Mouse (Mus musculus) cerebellum, adult 11 months (tissue): Measurements from ENCODE around the gene Ier5l.

Source experiments
- DNase-seq: peaks from one replicate; pipeline ENCODE4 v3.0.0; 2022

The Ier5l gene

GRCm38 (mm10) chr2:30474039-30474438 lies at the start of gene Ier5l:
Ier5l (minus strand) TSS chr2:30474219.
- peak; percentile 57 for DNase-seq

- no peak for DNase-seq
These were observed 49.7 kb upstream of the Ier5l start for GRCm38 (mm10) chr2:30523727-30524126.

DNA sequence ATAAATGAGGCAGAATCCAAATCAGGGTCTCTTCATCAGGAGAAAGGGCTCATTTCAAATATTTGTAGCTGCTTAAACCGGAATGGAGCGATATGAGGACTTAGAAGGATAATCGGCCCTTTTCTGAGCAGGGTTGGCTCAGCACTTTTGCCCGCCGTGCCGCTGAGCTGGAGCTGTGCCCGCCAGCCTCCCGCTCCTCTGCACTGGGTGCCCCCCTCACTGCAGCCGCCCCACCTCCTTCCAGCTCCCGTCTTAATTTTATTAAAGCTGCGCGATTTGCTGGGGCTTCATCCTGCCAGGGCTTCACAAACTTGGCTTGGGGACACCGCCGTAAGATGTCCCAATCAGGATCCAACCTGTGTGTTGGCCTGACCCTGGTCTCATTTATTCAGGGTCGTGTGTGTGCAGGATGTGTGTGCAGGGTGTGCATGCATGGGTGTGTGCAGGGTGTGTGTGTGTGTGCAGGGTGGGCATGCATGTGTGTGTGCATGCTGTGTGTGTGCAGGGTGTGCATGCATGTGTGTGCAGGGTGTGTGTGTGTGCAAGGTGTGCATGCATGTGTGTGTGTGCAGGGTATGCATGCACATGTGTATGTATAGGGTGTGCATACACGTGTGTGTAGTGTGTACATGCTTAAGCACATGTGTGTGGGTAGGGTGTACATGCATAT lies 36.8 kb upstream of the Ier5l start:
- no peak for DNase-seq

- DNase-seq, result no peak
These were observed 33.2 kb upstream of the Ier5l start for GRCm38 (mm10) chr2:30507138-30507727.

DNA sequence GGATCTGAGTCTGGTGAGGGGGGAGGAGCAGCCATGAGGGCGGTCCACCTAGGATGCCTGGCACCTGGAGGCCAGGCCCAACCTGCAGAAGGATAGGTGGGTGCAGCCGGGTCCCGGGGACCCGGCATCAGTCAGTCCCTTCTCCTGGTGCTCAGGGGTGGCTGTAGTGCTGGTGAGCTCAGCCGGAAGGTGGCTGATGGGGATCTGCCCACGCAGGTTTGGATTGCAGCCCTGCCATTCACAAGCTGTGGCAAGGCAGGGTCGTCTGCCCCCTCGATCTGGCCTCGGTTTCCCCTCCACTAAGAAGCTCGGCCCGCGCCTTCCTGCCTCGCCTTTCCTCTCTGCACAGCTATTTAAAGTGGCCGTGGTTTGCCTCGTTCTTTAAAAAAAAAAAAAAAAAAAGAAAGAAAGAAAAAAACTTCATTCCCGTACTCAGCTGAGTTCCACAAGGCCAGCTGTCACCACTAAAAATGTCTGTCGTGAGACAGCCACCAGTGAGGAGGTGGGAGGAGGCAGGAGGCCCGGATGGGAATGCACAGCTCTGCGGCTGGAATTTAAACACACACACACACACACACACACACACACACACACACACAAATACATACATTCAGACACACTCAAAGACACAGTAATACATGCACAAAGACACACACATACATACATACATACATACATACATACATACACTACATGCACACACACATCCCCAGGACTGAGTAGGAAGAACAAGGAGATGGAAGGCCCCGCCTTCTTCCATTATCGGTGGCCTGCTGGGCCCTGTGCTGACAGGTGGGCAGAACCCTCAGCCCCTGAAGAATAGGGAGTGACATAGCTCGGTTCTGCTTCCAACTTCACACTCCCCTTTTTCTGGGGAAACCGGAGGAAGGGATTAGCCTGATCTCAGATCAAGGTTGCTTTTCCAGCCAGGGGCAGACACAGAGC lies 29.9 kb upstream of the Ier5l start:
- DNase-seq, result no peak

DNA sequence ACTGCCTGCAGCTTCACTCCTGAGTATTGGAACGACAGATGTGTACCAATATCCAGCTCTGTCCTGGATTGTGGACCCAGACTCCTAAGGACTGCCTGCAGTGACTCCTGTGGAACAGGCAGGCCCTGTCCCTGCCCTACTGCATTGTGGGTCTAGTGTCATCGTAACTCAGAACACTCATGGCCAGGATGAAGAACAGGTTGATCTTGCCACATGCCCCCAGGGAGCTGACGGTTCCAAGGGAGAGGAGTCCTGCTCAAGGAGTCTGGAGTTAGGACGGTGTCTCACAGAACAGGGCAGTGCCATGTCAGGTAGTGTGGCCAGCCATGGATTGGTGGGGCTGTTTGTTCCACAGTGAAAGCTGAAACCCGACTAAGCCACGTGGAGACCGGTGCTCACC lies 27.7 kb upstream of the Ier5l start:
- DNase-seq, result no peak

DNA sequence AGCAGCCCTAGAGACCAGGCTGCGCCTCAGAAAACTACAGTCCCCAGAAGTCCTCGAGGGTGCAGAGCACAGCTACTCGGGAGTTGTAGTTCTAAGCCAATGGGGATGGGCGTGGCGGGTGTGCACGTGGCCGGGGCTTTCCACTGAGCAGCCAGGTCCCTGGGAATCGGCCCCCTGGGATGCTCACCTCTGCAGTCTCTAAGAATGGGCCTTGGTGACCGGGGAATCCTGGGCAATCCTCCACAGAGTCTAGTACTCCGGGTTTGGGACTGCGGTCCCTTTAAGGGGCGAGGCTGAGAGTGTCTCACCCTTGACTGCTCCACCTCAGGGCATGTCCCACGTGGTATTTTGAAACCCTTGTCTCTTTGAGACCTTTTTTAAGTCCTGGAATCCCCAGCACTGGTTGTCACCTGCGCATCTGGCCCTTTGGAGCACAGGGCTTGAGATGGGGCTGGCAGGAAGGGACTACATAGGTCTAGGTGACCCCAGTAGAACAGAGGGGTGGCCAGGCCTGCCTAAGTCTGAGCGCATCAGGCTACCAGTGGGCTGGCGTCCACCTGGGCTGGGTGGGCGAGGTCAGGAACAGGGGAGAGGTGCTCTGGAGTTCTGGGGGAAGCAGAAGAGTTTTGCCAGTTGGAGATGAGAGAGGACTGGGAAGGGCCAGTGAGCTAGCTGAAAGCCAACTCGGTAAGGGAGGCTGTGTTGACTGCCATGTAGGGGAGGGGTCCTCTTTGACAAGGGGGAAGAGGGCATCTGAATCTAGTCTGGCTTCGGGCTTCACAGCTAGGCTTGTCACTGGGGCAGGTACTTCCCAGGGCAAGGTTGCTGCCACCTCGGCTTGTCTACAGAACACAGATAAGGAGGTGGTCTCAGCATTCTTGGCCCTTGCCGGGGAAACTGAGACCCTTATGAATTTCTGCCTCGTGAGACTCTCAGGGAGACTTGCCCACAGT lies 22.2 kb upstream of the Ier5l start:
- DNase-seq, result peak; percentile 45

GRCm38 (mm10) chr2:30495000-30495908 lies 21.2 kb upstream of the Ier5l start:
- DNase-seq, result no peak

- no peak for DNase-seq
These were observed 16.4 kb upstream of the Ier5l start for GRCm38 (mm10) chr2:30490384-30490783.

DNA sequence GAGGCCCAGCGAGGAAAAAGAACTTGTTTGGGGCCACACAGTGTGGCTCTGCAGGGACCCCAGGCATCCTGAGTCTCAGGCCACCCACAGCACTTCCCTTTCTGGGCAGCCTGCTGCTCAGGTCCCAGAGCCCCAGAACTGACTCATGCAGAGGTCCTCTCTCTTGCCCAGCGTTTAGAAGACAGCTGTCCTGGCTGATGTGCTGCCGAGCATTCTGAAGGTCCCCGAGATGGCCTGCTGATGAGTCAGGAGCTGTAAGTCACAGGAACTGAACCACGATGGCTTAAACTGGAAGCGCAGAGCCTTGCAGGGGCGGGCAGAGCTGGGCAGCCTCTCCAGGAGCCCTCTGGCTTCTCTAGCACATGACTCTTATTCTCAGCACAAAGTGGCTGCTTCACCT lies 13.6 kb upstream of the Ier5l start:
- no peak for DNase-seq

DNA sequence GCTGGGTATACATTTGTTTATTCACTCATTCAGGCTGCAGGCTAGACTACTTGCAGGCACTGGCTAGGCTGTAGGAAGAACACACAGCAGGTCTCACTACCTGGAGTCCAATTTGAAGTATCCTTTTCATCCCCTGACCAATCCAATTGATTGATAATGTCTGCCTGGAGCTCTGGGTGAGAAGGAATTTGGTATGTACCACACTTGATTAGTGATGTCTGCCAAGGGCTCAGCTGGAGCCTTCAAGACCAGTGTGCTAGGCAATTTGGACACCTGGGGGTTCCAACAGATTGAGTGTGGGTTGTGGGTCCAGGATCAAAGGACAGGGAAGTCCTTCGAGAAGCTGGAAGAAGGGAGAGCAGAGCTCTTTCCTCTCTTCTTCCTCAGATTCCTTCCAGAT lies 4.5 kb upstream of the Ier5l start:
- DNase-seq, result no peak

- DNase-seq, result no peak
These were observed 2.2 kb upstream of the Ier5l start for GRCm38 (mm10) chr2:30476241-30476640.

DNA sequence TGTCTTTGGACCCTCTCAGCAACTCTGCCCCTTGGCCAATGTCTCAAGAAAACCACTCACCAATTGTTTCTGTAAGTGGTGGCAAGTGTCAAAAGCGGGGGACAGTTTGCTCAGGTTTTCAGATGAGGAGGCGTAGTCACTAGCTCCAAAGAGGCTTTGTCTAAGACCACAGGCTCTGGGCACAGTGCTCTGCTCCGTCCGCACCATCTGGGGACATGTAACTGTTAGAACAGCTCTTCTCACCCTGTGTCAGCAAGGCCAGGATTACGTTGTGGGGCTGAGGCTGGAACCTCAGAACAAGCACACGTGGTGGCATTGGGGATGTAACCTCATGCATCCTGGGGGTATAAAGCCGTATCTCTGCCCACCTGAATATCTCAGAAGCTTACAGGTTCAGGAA lies 1.4 kb upstream of the Ier5l start:
- DNase-seq, result no peak

DNA sequence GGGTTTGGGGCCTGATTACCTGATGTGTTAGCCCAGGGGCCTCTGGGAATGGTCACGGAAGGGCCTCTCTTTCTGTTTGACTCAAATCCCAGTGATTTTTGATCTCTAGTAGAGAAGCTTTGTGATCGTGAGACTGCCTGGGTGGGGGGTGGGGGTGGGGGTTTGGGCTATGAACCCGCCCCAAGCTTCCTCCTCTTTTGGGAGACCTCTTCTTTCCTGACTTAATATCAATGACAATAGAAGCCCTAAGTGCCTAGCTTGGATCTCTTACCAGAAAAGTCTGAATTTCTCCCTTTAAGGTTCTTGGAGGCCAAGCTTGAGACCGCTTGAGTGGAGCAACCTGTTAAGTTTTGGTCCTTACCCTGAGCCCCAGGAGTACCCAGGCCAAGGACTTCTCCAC lies 757 bp upstream of the Ier5l start:
- no peak for DNase-seq

DNA sequence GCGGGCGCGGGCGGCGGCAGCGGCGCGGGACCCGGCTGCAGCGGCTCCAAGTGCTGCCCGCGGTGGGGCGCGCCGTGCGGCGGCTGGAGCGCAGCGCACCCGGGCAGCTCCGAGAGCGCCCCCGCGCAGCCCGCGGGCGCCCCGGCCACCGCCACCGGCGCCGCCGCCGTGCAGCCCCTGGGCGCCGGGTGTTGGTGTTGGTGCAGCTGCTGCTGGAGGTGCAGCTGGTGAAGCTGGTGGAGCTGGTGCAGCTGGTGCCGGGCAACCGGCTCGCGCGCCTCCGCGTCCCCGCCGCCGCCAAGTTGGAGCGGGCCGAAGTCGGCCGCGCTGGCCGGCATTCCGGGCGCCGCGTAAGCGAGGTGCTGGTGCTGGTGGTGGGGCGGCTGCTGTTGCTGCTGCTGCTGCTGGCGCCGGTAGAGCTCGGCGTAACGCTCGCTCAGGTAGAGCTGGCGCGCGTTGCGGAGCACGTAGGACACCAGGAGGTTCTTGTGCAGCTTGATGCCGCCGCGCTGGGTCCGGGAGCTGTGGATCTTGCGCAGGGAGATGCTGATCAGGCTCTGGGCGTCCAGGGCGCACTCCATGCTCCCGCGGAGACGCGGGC lies 488 bp downstream of the Ier5l start:
- no peak for DNase-seq

DNA sequence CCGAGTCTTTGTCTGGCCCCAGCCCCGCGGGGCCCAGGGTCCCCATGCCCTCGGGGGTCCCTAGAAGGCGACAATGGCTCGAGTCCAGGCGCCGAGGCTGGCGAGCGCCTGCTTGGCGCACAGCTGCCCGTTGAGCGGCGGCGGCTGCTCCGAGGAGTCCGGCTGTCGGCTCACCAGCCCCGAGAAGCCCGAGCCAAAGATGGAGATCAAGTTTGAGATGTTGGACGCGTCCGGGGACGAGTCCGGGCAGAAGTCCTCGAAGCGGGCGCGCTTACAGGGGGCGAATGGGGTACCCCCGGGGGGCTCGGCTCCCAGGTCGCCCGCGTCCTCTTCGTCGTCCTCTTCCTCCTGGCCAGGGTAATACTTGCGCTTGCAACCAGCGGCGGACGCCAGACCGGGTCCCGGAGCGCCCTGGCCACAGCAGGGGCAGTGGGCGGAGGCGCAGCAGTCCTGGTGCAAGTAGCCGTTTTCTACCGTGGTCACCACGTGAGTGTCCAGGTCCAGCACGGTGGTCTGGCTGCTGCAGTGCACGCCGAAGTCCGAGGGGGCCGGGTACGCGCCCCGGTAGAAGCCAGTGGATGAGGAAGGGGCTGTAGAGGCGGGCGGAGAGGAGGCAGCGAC lies 1.2 kb downstream of the Ier5l start:
- DNase-seq, result no peak

DNA sequence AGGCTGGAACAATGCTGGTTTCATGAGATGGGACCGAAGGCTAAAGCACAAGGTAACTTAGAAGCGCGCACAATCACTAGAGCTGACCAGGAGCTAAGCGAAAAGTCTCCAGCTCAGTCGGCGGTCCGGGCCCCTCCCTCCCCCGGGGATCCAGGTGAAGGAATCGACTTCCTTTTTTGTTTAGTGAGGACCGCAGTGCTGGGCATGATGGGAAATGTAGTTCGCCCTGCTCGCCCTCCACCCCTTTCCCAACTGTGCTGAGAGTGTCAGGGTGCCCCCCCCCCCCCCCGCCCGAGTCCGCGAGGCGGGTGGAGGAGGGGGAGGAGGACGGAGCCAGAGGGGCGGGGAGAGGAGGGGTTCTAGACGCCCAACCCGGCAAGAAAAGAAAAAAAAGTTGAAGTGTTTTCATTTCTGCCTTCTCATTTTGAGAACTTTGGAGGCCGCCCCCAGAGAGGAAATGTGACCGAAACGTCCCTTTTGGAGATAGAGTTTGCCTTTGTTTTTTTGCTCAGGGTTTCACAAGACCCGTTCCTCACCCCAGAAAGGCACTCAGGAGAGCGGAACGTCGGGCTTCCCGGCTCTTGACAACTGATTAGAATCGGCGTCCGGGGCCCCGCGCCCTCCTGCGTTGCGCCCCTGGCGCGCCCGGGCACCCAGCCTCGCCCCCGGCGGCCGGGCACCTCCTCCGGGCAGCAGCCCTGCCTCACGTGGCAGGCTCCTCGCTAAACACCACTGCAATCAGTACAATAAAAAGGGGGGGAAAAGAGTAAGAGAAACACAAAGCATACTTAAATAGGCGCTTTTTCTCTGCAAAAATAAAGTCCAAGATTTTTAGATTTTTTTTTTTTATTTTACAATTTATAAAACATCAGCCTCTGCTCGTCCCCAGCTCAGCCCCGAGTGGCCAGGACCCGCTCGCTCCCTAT lies 2.0 kb downstream of the Ier5l start:
- DNase-seq, result no peak

GRCm38 (mm10) chr2:30471051-30471450 lies 3.0 kb downstream of the Ier5l start:
- DNase-seq, result no peak

- DNase-seq, result peak; percentile 55
These were observed 3.7 kb downstream of the Ier5l start for GRCm38 (mm10) chr2:30470143-30470946.
